Mouse (Mus musculus): ENCODE results near the gene Gm17334.

DNA sequence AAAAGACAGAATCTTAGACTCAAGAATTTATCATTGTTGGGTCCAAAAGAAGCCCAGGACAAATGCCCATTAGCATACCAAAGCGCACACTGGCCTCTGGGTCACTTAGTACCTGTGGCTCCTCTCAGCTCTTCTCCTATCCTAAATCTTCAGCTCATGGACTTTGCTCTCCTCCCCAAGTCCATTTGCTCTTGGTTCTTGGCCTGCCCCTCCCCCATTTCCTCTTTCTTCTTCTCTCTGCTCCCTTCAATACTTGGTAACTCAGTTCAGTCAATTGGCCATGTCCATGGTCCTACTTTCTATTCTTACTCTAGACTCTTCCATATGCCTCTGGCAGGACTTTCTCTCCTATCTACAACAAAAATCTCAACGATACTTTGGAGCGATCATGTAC lies 49.0 kb upstream of the Gm17334 start:
- TF ChIP-seq CTCF (IDR thresholded peaks at IDR 0.05; ENCODE audit: borderline replicate concordance, insufficient read depth, low read length) (no peak), POLR2A (IDR thresholded peaks at IDR 0.05; ENCODE audit: low read depth, low read length) (no peak)
